Mouse (Mus musculus) activated CD4-positive, CD25-positive, alpha-beta regulatory T cell, adult 9 weeks (primary cell): ENCODE data around the gene Grcc10. TPM values are rescaled to one million over a fixed set of nuclear protein-coding genes. Genes with fewer than 3 reads are reported as not detected.

Experiments used
- polyA plus RNA-seq: library from polyadenylated mRNA; unstranded; fragments of 100-300 nt; shearing (Covaris generic); gene quantifications from one replicate; pipeline ENCODE4 v1.2.1, GENCODE M21; 2017

Gene Grcc10
- polyA plus RNA-seq: 536 TPM

GRCm38 (mm10) chr6:124740888-124741761 is at the start of gene Grcc10:
Gene Grcc10, minus strand, starts transcription at chr6:124741374.

DNA sequence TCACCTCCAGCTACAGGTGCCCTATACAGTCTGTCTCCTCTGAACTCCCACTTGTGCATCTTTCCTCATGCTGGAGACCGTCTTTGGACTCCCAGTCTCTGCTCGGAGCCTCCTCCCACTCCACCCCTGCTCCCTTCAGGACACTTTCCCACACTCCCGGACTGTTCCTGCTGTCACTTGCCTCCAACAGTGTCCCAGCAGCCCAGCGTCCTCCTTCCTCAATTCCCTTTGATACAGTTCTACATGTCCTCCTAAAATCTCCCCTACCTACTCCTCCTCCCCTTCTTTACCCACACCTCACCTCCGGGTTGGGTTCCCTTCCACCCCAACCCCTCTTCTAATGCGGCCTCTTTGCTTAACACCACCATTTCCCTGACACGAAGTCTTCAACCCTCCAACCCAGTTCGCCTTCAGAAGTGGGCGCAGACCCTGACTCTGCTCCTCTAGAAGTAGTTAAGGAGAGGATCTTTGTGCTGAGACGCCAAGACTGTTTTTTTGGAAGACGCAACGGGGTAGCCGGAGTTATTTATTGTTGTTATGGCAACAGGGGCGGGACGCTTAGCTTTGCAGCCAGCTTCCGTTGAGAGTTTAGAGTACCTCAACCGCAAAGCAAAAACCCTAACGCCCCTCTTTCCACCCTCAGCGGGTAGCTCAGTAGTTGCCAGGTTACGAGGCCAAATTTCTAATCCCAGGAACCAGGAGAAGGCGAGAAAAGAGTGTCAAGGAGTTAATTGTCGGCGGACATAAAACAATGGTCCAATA is 38.2 kb upstream of the Grcc10 start, which contains the start of gene Lrrc23:
Gene Lrrc23 (minus strand): TSS at position 506 of the 762 bp plus-strand sequence.

DNA sequence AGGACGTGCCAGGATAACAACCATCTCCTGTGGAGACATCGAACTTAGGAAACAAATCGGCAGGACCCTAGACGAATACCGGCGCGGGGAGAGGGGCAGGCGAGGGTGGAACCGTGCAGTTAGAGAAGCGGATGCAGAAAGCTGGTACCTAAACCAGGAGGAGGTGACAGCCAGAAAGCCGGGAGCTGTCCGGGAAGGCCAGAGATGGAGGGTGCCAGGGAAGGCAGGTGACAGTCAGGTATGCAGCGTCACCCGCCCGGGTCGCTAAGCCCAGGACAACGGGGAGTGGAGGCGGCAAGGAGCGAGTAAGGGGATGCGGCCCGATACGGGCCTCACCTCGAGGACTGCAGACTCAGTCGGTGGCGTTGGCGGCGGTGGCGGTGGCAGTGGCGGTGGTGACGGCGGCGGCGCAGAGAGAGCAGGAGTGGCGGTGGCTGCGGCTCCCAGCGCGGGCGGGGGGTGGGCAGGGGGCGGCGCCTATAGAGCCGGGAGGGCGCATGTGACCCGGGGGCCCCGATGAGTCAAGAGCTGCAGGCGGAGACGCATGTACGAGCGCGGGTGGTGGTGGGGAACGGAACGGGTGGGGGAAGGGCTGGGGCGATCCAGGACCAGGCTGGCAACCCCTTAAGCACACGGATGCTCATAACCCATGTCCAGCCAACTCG is 28.1 kb upstream of the Grcc10 start, which contains the start of gene Eno2:
Gene Eno2 (minus strand): TSS at position 573 of the 665 bp plus-strand sequence.

DNA sequence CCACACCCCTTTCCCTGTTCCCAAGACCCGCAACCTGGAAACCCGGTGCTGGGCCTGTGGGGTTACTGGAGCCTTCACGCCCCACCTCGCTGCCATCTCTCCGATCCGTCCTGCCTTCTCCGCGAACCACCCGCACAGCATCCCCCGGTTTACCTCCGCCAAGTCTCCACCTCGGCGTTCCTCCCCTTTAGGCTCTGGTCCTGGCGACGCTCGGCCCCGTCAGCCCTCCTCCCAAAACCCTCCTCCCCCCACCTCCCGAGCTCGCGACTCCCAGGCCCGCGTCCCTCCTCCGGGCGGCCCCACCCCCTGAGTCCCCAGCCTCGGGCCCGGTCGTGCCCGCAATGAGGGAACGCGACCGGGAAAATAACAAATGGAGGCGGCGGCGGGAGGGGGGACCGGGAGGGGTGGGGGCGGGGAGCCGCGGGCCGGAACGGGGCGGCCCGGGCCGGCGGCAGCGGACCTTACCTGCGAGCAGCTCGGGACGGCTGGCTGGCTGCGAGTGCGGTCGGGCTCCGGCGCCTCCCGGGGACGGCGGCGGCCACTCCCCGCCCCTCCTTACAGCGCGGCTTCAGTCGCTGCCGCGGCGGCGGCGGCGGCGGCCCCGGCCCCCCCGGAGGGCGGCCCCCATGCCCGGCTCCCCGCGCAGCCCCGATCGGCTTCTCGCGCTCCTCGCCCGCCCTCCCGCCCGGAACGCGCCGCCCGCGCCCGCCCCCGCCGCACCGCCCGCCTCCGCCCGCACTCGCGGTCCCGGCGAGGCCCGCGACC is 14.8 kb upstream of the Grcc10 start, which contains the start of the genes Gm45234 and Atn1:
Gene Gm45234 (minus strand): TSS at position 191 of the 765 bp plus-strand sequence.
Gene Atn1 (minus strand): TSS at position 694 of the 765 bp plus-strand sequence.

GRCm38 (mm10) chr6:124738511-124739023 is 2.6 kb downstream of the Grcc10 start, which contains the start of gene Ptpn6:
Gene Ptpn6, minus strand, starts transcription at chr6:124738714.

GRCm38 (mm10) chr6:124711824-124712782 is 29.1 kb downstream of the Grcc10 start, which contains the start of the genes Emg1 and Phb2:
Gene Emg1, minus strand, starts transcription at chr6:124712178.
Gene Phb2, plus strand, starts transcription at chr6:124712336.

Other genes starting within 250 kb of the Grcc10 start
- not detected for gene C1rl, start 248.3 kb downstream of the Grcc10 start, polyA plus RNA-seq
- 0.20 TPM for gene C1ra, start 229.0 kb downstream of the Grcc10 start, polyA plus RNA-seq
- not detected for gene C1s1, start 199.0 kb downstream of the Grcc10 start, polyA plus RNA-seq
- gene C1rb, start 171.1 kb downstream of the Grcc10 start, polyA plus RNA-seq: not detected
- gene C1s2, start 105.3 kb downstream of the Grcc10 start, polyA plus RNA-seq: not detected
- gene Lpcat3, start 78.3 kb downstream of the Grcc10 start, polyA plus RNA-seq: 58.7 TPM
- gene Emg1, start 29.2 kb downstream of the Grcc10 start, polyA plus RNA-seq: 302 TPM
- 191 TPM for gene Phb2, start 29.0 kb downstream of the Grcc10 start, polyA plus RNA-seq
- gene Ptpn6, start 2.7 kb downstream of the Grcc10 start, polyA plus RNA-seq: 373 TPM
- 0.12 TPM for gene Gm45234, start 14.6 kb upstream of the Grcc10 start, polyA plus RNA-seq
- gene Atn1, start 15.2 kb upstream of the Grcc10 start, polyA plus RNA-seq: 2.2 TPM
- 8.9 TPM for gene Eno2, start 28.3 kb upstream of the Grcc10 start, polyA plus RNA-seq
- 2.3 TPM for gene Lrrc23, start 38.4 kb upstream of the Grcc10 start, polyA plus RNA-seq
- 8.0 TPM for gene Spsb2, start 67.3 kb upstream of the Grcc10 start, polyA plus RNA-seq
- 179 TPM for gene Tpi1, start 72.9 kb upstream of the Grcc10 start, polyA plus RNA-seq
- 125 TPM for gene Usp5, start 88.1 kb upstream of the Grcc10 start, polyA plus RNA-seq
- 11.7 TPM for gene Cdca3, start 88.2 kb upstream of the Grcc10 start, polyA plus RNA-seq
- gene Gnb3, start 98.9 kb upstream of the Grcc10 start, polyA plus RNA-seq: not detected
- gene P3h3, start 116.4 kb upstream of the Grcc10 start, polyA plus RNA-seq: not detected
- 0.20 TPM for gene Gpr162, start 122.6 kb upstream of the Grcc10 start, polyA plus RNA-seq
- gene Cd4, start 146.8 kb upstream of the Grcc10 start, polyA plus RNA-seq: 296 TPM
- gene Lag3, start 170.3 kb upstream of the Grcc10 start, polyA plus RNA-seq: 4.6 TPM
- 14.2 TPM for gene Ptms, start 178.7 kb upstream of the Grcc10 start, polyA plus RNA-seq
- 160 TPM for gene Mlf2, start 190.0 kb upstream of the Grcc10 start, polyA plus RNA-seq
- 91.9 TPM for gene Cops7a, start 224.2 kb upstream of the Grcc10 start, polyA plus RNA-seq